8 mouse cellular contexts compared by ENCODE assay signal in the genomic region with DNA sequence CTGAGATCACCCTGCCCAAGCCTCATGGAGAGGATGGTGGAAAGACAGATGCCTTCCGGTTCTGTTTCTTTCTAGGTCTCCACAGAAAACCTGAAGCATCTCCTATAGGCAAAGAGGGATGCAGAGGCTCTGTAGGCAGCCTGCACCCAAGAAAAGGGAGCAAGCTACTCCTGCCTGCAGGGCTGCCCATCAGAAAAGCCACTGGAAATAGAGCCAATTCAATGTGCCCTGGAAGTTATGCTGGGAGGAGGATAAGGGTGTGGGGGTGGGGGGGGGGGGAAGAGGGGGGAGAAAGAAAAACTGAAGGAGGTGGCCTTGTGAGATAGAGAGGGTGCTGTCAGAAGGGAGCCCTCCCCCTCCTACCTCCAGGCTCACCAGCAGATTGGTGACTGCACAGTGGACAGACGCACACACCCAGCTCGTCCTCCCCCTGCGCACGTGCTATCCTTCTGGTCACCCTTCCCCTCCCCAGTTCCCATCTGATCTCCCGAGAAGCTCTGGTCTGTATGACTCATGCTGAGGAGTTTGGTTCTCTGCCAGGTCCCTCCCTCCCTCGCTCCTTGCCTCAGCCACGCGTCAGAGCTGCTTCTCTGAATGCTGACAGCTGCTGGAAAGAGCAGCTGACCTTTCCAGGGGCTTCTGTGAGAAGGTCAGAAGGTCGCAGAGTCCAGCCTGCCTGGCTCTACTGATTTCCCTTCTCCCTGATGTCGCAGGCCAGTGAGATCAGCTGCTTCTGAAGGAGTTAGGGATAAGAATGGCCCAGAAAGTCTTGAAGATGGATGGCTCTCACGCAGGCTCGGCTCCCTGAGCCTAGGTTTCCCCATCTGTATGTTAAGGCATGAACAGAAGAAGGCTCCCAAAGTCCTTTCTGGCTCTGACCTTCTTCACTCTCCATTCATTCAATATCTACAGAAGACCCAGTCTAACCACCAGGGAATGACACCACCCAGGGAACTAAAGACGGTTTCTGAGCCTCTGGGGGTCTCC. TPM values are rescaled to one million over a fixed set of nuclear protein-coding genes. Genes with fewer than 3 reads are reported as not detected.
DNase-seq lines count a peak whose midpoint lies in the region; ATAC-seq and TF ChIP-seq lines count a peak whose summit lies in the region.

No protein-coding gene starts in this region.

- H3K4me2 ChIP-seq in hindbrain, embryonic 14.5 days (replicated peaks) = no peak overlapping the region; the same call in 1 of the 2 replicates

- peak overlapping the region; percentile 80 for H3K27ac ChIP-seq in gastrocnemius, adult 2 months
- no peak overlapping the region for H3K27ac ChIP-seq in hindbrain, embryonic 14.5 days

- peak overlapping the region; percentile 42 for H3K4me3 ChIP-seq in gastrocnemius, adult 2 months
- H3K4me3 ChIP-seq in hindbrain, embryonic 14.5 days (replicated peaks; ENCODE audit: low read length) = no peak overlapping the region

- peak; percentile 90 for ATAC-seq in common myeloid progenitor, adult 5-6 weeks (replicated peaks; ENCODE audit: low read depth, poor library complexity, severe bottlenecking)
- peak; percentile 81 for ATAC-seq in hindbrain, embryonic 14.5 days (ENCODE audit: low FRiP score)

- DNase-seq in ZHBTc4 (ENCODE audit: low read depth, low spot score) = peak; percentile 30
- DNase-seq in gastrocnemius, adult 2 months = peak; percentile 94
- peak; percentile 74 for DNase-seq in hindbrain, embryonic 14.5 days (ENCODE audit: low spot score)
- DNase-seq in layer of hippocampus, postnatal 36 days = peak; percentile 79 to 85
- peak; percentile 97 for DNase-seq in lung, postnatal 10 days
- peak; percentile 84 for DNase-seq in ovary, postnatal 14 days (ENCODE audit: low spot score)
- DNase-seq in urinary bladder, postnatal 25 days (ENCODE audit: low spot score) = peak; percentile 86

- H3K9ac ChIP-seq in hindbrain, embryonic 14.5 days = no peak overlapping the region

- WGBS in hindbrain, embryonic 14.5 days = 16% methylated on average over 13 of the region's 14 CpGs

- H3K36me3 ChIP-seq in hindbrain, embryonic 14.5 days (replicated peaks; ENCODE audit: control insufficient read depth, insufficient read depth) = no peaks in the 10 kb centered on the region

- H3K4me1 ChIP-seq in hindbrain, embryonic 14.5 days (replicated peaks; ENCODE audit: control insufficient read depth, insufficient read depth, low read length) = peaks cover 17% of the 10 kb centered on the region; the same call in 1 of the 2 replicates

- no peaks in the 10 kb centered on the region for H3K27me3 ChIP-seq in hindbrain, embryonic 14.5 days (ENCODE audit: control insufficient read depth, insufficient read depth, low read length)

- intact Hi-C loops in gastrocnemius, adult 2 months (cut with DNase I) = loop anchor here (2.0 kb wide), 1 partner anchor 52 kb away; no protein-coding TSS in a partner anchor

- 0 out of 2 replicates have a peak, but pooled peaks cover 6% of the 10 kb centered on the region for H3K9me3 ChIP-seq in hindbrain, embryonic 14.5 days (ENCODE audit: control insufficient read depth, low read length)

- no peak for TF ChIP-seq CTCF in gastrocnemius, adult 2 months (IDR thresholded peaks at IDR 0.05)

RNA-seq across cellular contexts. Expression of a gene that starts 46.2 kb away (rescaled TPM):
- not detected in 2 replicates for total RNA-seq in common myeloid progenitor, adult 5-6 weeks (2017)
- 1 to 10 TPM; 1.1 to 3.8 TPM for total RNA-seq in gastrocnemius, adult 2 months (2021)
- 0.21 and 0.33 TPM in 2 replicates for polyA plus RNA-seq in hindbrain, embryonic 14.5 days (2014; fragmentation: Nextera tagmentation; extraction: Ambion mirVana)
- total RNA-seq in layer of hippocampus, postnatal 36 days (2021) = under 1 TPM; 0.17 to 0.33 TPM

Comparison
In these comparisons a context has a peak if more than half of its experiments do, and no peak if none do; other contexts are left out.
1. DNase-seq: peak in every context shown above with its lines; median percentile 97 in lung, postnatal 10 days; 94 in gastrocnemius, adult 2 months; 86 in urinary bladder, postnatal 25 days; 84 in ovary, postnatal 14 days; 82 in layer of hippocampus, postnatal 36 days; 74 in hindbrain, embryonic 14.5 days; 30 in ZHBTc4.